35 mouse cellular contexts compared by ENCODE assay signal in genomic region chr2:181224994-181225393, GRCm38 (mm10). TPM values are rescaled to one million over a fixed set of nuclear protein-coding genes. Genes with fewer than 3 reads are reported as not detected.
"Had no signal": no experiment of that assay in that cellular context is flagged by ENCODE, and none has a peak within 500 bp of the region (broad histone marks: within the 10 kb centered on the region; RNA-seq: fewer than 3 reads in every experiment).

No protein-coding gene starts in this region.

- H3K4me2 ChIP-seq: heart, embryonic 12.5 days; hindbrain, embryonic 13.5 days; hindbrain, embryonic 15.5 days; limb, embryonic 12.5 days; liver, embryonic 11.5 days; liver, embryonic 13.5 days had no signal

- H3K9ac ChIP-seq: heart, embryonic 12.5 days; hindbrain, embryonic 13.5 days; hindbrain, embryonic 15.5 days; limb, embryonic 12.5 days; liver, embryonic 13.5 days had no signal

- ATAC-seq: hindbrain, postnatal 0 days had no signal

- DNase-seq: gastrocnemius, adult 2 months; gastrocnemius, postnatal 10 days; gastrocnemius, postnatal 25 days; heart, adult 18-20 months; heart, postnatal 10 days; heart, postnatal 36 days; kidney, adult 18-20 months; kidney, adult 8-10 months; kidney, postnatal 10 days; kidney, postnatal 25 days; kidney, postnatal 4 days; liver, embryonic 13.5 days had no signal

- H3K4me3 ChIP-seq: gastrocnemius, adult 2 months; heart, embryonic 10.5 days; heart, embryonic 12.5 days; hindbrain, embryonic 13.5 days; hindbrain, embryonic 15.5 days; layer of hippocampus, adult 2 months; left cerebral cortex, adult 2 months; limb, embryonic 10.5 days; limb, embryonic 12.5 days; liver, embryonic 13.5 days had no signal

- H3K36me3 ChIP-seq: hindbrain, embryonic 13.5 days; hindbrain, embryonic 15.5 days; limb, embryonic 10.5 days; limb, embryonic 12.5 days had no signal

- H3K9me3 ChIP-seq: heart, embryonic 10.5 days; heart, embryonic 12.5 days; hindbrain, embryonic 13.5 days; hindbrain, embryonic 15.5 days; limb, embryonic 10.5 days; limb, embryonic 12.5 days; liver, embryonic 13.5 days had no signal

- H3K27ac ChIP-seq: gastrocnemius, adult 2 months; heart, embryonic 10.5 days; hindbrain, embryonic 13.5 days; hindbrain, embryonic 15.5 days; hindbrain, postnatal 0 days; layer of hippocampus, adult 2 months; left cerebral cortex, adult 2 months; limb, embryonic 10.5 days; limb, embryonic 12.5 days; liver, embryonic 13.5 days had no signal

- H3K27me3 ChIP-seq: hindbrain, embryonic 15.5 days; limb, embryonic 12.5 days had no signal

RNA-seq across cellular contexts. Expression of gene Fndc11, which starts 5.2 kb away (rescaled TPM):
- total RNA-seq: gastrocnemius, adult 2 months; gastrocnemius, postnatal 10 days; gastrocnemius, postnatal 25 days; gastrocnemius, postnatal 4 days; granulocyte monocyte progenitor cell, adult 5-6 weeks; heart, adult 18-20 months; heart, adult 8-10 months; hematopoietic stem cell, adult 5-6 weeks; layer of hippocampus, adult 2 months; layer of hippocampus, postnatal 10 days; layer of hippocampus, postnatal 25 days; left cerebral cortex, adult 2 months; left cerebral cortex, postnatal 14 days; left cerebral cortex, postnatal 36 days had no signal
- polyA plus RNA-seq: heart, embryonic 10.5 days; heart, embryonic 12.5 days; heart, embryonic 14.5 days; hindbrain, embryonic 11.5 days; intestine, embryonic 14.5 days; liver, embryonic 13.5 days had no signal

RNA-seq across cellular contexts. Expression of gene Srms, which starts 12.0 kb away (rescaled TPM):
- total RNA-seq: gastrocnemius, postnatal 4 days; granulocyte monocyte progenitor cell, adult 5-6 weeks; hematopoietic stem cell, adult 5-6 weeks had no signal

RNA-seq across cellular contexts. Expression of gene Ptk6, which starts 22.4 kb away (rescaled TPM):
- total RNA-seq: gastrocnemius, adult 2 months; gastrocnemius, postnatal 10 days; gastrocnemius, postnatal 25 days; granulocyte monocyte progenitor cell, adult 5-6 weeks; heart, adult 8-10 months; heart, postnatal 10 days; hematopoietic stem cell, adult 5-6 weeks; hindbrain, postnatal 0 days; layer of hippocampus, postnatal 10 days; layer of hippocampus, postnatal 25 days; left cerebral cortex, postnatal 36 days had no signal
- polyA plus RNA-seq: heart, embryonic 10.5 days; heart, embryonic 12.5 days; heart, embryonic 14.5 days; hindbrain, embryonic 11.5 days; hindbrain, embryonic 13.5 days; hindbrain, embryonic 15.5 days; hindbrain, postnatal 0 days; intestine, embryonic 14.5 days; kidney, embryonic 14.5 days; kidney, embryonic 16.5 days; limb, embryonic 10.5 days; limb, embryonic 12.5 days; liver, embryonic 11.5 days had no signal
